Mouse (Mus musculus) G1E (cell line): ENCODE measurements around the gene Fndc8.
"Not testable (repeated sequence)": the region's sequence is repeated elsewhere in the genome, so short reads cannot be mapped to it uniquely, and the experiment has no call there.

Experiments
- CTCF ChIP-seq: IDR thresholded peaks from 2 replicates; pipeline ENCODE4 v1.5.1; 2012; ENCODE audit warnings: low read depth, low read length, inconsistent platforms, mixed read lengths
- GATA1 ChIP-seq: IDR thresholded peaks from 2 replicates; pipeline ENCODE4 v1.6.1; 2012; ENCODE audit warnings: borderline replicate concordance, low read length, inconsistent platforms, mixed read lengths
- GATA2 ChIP-seq: IDR thresholded peaks from 2 replicates; pipeline ENCODE4 v1.6.1; 2012; ENCODE audit warnings: low read depth, low read length, inconsistent platforms, borderline replicate concordance
- POLR2AphosphoS5 ChIP-seq: IDR thresholded peaks from 2 replicates; pipeline ENCODE4 v1.6.1; 2012; ENCODE audit warnings: low read depth, low read length, inconsistent platforms; ENCODE audit not compliant: insufficient replicate concordance
- TAL1 ChIP-seq: conservative IDR thresholded peaks from 2 replicates; pipeline ENCODE4 v1.6.1; 2012; ENCODE audit warnings: low read depth, low read length, inconsistent platforms, mixed read lengths

GRCm38 (mm10) chr11:82930391-82930955 is 38.5 kb downstream of the Fndc8 start:
- not testable (repeated sequence) for TF ChIP-seq CTCF, TAL1, GATA2, GATA1, POLR2AphosphoS5
